Comparison of ENCODE assay signal across 12 mouse cellular contexts in the genomic region with DNA sequence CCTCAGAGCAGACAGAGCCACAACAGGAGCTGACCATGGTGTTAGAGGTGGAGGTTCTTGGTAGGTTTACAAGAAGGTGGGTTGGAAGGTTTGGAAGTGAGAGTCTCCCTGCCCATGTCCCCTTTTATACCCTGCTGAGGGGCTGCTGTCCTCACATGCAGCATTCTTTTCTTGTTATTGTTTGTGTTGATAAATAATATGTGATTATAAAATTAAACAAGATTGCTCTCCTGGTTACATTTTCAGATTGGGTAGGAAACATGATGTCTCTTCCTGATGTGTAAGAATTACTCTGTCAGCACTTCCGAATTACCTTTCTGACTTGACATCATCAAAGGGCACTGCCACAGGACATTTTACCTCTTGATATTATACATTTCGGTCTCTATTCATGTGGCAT. TPM values are rescaled to one million over a fixed set of nuclear protein-coding genes. Genes with fewer than 3 reads are reported as not detected.
"Had no signal": no experiment of that assay in that cellular context is flagged by ENCODE, and none has a peak within 500 bp of the region (broad histone marks: within the 10 kb centered on the region; RNA-seq: fewer than 3 reads in every experiment).

TSS of gene Gm11564 (minus strand) at position 101 of the 400 bp plus-strand sequence.

RNA-seq across cellular contexts. Expression of gene Gm11564, which starts in this region (rescaled TPM):
- total RNA-seq: neutrophil, adult 5-6 weeks had no signal
- polyA plus RNA-seq: neural tube, embryonic 13.5 days; neural tube, embryonic 14.5 days; neural tube, embryonic 15.5 days; small intestine, adult 2 months; spleen, adult 2 months; stomach, embryonic 14.5 days; stomach, embryonic 15.5 days; stomach, embryonic 16.5 days; thymus, adult 2 months; thymus, postnatal 0 days; urinary bladder, adult 2 months had no signal
